Comparison of ENCODE assay signal across 18 mouse cellular contexts in genomic region chr9:119110640-119111039, GRCm38 (mm10). TPM values are rescaled to one million over a fixed set of nuclear protein-coding genes. Genes with fewer than 3 reads are reported as not detected.
DNase-seq lines count a peak whose midpoint lies in the region; ATAC-seq and TF ChIP-seq lines count a peak whose summit lies in the region.
"Had no signal": no experiment of that assay in that cellular context is flagged by ENCODE, and none has a peak within 500 bp of the region (broad histone marks: within the 10 kb centered on the region; RNA-seq: fewer than 3 reads in every experiment).

No protein-coding gene starts in this region.

- no peaks in the 10 kb centered on the region for H3K9me3 ChIP-seq in lung, embryonic 15.5 days
- H3K9me3 ChIP-seq in stomach, embryonic 15.5 days, result no peaks in the 10 kb centered on the region
- H3K9me3 ChIP-seq: heart, embryonic 12.5 days; liver, embryonic 13.5 days had no signal

- H3K27me3 ChIP-seq in lung, embryonic 15.5 days, result no peaks in the 10 kb centered on the region
- no peaks in the 10 kb centered on the region for H3K27me3 ChIP-seq in stomach, embryonic 15.5 days (replicated peaks)
- H3K27me3 ChIP-seq: heart, embryonic 12.5 days; liver, embryonic 13.5 days had no signal

- TF ChIP-seq CTCF in lung, adult 2 months (IDR thresholded peaks at IDR 0.05; ENCODE audit: insufficient read depth, low read length), result no peak

- no peak overlapping the region for H3K9ac ChIP-seq in lung, embryonic 15.5 days
- no peak overlapping the region for H3K9ac ChIP-seq in stomach, embryonic 15.5 days
- H3K9ac ChIP-seq: heart, embryonic 12.5 days; liver, embryonic 13.5 days had no signal

- ATAC-seq in lung, embryonic 15.5 days (ENCODE audit: borderline replicate concordance, extremely low read depth, low FRiP score, low TSS enrichment), result no peak
- peak; percentile 58; the same call in 1 of the 2 replicates for ATAC-seq in stomach, embryonic 15.5 days (ENCODE audit: insufficient read depth, low FRiP score, low read depth)

- peak; percentile 35 for DNase-seq in embryo, embryonic 10 days (ENCODE audit: low spot score)
- no peak for DNase-seq in embryo, embryonic 9.5 days (ENCODE audit: extremely low spot score)
- DNase-seq in lung, adult 2 months, result no peak
- DNase-seq in gastrocnemius, postnatal 10 days, result peak; percentile 32
- no peak for DNase-seq in cerebellum, postnatal 36 days
- DNase-seq in urinary bladder, adult 2 months (ENCODE audit: low spot score), result no peak
- DNase-seq: adrenal gland, postnatal 25 days; cerebellum, adult 9-11 months; liver, embryonic 13.5 days; right cerebral cortex, postnatal 14 days; thymus, adult 2 months had no signal

- TF ChIP-seq POLR2A in lung, adult 2 months (IDR thresholded peaks at IDR 0.05; ENCODE audit: borderline replicate concordance, extremely low read depth, low read depth, low read length), result no peak

- H3K4me3 ChIP-seq in lung, embryonic 15.5 days, result no peak overlapping the region
- no peak overlapping the region for H3K4me3 ChIP-seq in lung, adult 2 months (replicated peaks; ENCODE audit: extremely low read depth, low read depth, low read length)
- no peak overlapping the region for H3K4me3 ChIP-seq in stomach, embryonic 15.5 days (replicated peaks)
- H3K4me3 ChIP-seq: heart, embryonic 12.5 days; liver, embryonic 13.5 days had no signal

- no peaks in the 10 kb centered on the region for H3K36me3 ChIP-seq in lung, embryonic 15.5 days
- no peaks in the 10 kb centered on the region for H3K36me3 ChIP-seq in stomach, embryonic 15.5 days
- H3K36me3 ChIP-seq: heart, embryonic 12.5 days; liver, embryonic 13.5 days had no signal

- no peak overlapping the region for H3K4me2 ChIP-seq in lung, embryonic 15.5 days
- H3K4me2 ChIP-seq in stomach, embryonic 15.5 days, result no peak overlapping the region
- H3K4me2 ChIP-seq: heart, embryonic 12.5 days; liver, embryonic 13.5 days had no signal

- peaks cover 9% of the 10 kb centered on the region; the same call in 1 of the 2 replicates for H3K4me1 ChIP-seq in lung, embryonic 15.5 days
- H3K4me1 ChIP-seq in lung, adult 2 months (ENCODE audit: control insufficient read depth, insufficient read depth, low read length), result no peaks in the 10 kb centered on the region
- H3K4me1 ChIP-seq in stomach, embryonic 15.5 days, result no peaks in the 10 kb centered on the region; the same call in 1 of the 2 replicates
- H3K4me1 ChIP-seq: liver, embryonic 13.5 days had no signal

- H3K27ac ChIP-seq in lung, embryonic 15.5 days, result 0 out of 2 replicates have a peak overlapping the region, but pooled peaks have one; percentile 22
- peak overlapping the region; percentile 7; the same call in 1 of the 2 replicates for H3K27ac ChIP-seq in stomach, embryonic 15.5 days
- H3K27ac ChIP-seq: liver, embryonic 13.5 days had no signal

- WGBS in lung, embryonic 15.5 days, result 36% methylated on average over 3 of the region's 3 CpGs
- 40% methylated on average over 3 of the region's 3 CpGs for WGBS in lung, adult 2 months
- 43% methylated on average over 3 of the region's 3 CpGs for WGBS in stomach, embryonic 15.5 days

RNA-seq across cellular contexts. Expression of gene Dlec1, which starts 8.4 kb away (rescaled TPM):
- 1.3 and 1.4 TPM in 2 replicates for polyA plus RNA-seq in lung, embryonic 15.5 days (2015; fragmentation: Nextera tagmentation; extraction: Ambion mirVana)
- 5.1 and 5.5 TPM in 2 replicates for polyA plus RNA-seq in lung, adult 2 months (2012; rRNA removed)
- total RNA-seq in gastrocnemius, postnatal 10 days (2021), result under 1 TPM; 0.16 to 0.43 TPM
- 0.85 and 0.89 TPM in 2 replicates for polyA plus RNA-seq in stomach, embryonic 15.5 days (2015; fragmentation: Nextera tagmentation; extraction: Ambion mirVana)
- 3.2 and 4.2 TPM in 2 replicates for polyA plus RNA-seq in urinary bladder, adult 2 months (2012; rRNA removed)
- polyA plus RNA-seq: liver, embryonic 13.5 days had no signal

RNA-seq across cellular contexts. Expression of gene Plcd1, which starts 17.3 kb away (rescaled TPM):
- 15.5 and 17.7 TPM in 2 replicates for polyA plus RNA-seq in lung, embryonic 15.5 days (2015; fragmentation: Nextera tagmentation; extraction: Ambion mirVana)
- 19.8 and 37.3 TPM in 2 replicates for polyA plus RNA-seq in lung, adult 2 months (2012; rRNA removed)
- total RNA-seq in gastrocnemius, postnatal 10 days (2021), result 10 to 100 TPM; 12.5 to 17.1 TPM
- polyA plus RNA-seq in stomach, embryonic 15.5 days (2015; fragmentation: Nextera tagmentation; extraction: Ambion mirVana), result 39.4 and 50.5 TPM in 2 replicates
- polyA plus RNA-seq in urinary bladder, adult 2 months (2012; rRNA removed), result 72.3 and 76.4 TPM in 2 replicates

RNA-seq across cellular contexts. Expression of gene Acaa1b, which starts 46.3 kb away (rescaled TPM):
- polyA plus RNA-seq in lung, embryonic 15.5 days (2015; fragmentation: Nextera tagmentation; extraction: Ambion mirVana), result 1.2 and 1.6 TPM in 2 replicates
- 14.8 and 21.9 TPM in 2 replicates for polyA plus RNA-seq in lung, adult 2 months (2012; rRNA removed)
- 1 to 10 TPM; 1.1 to 1.9 TPM for total RNA-seq in gastrocnemius, postnatal 10 days (2021)
- 1.3 and 2.3 TPM in 2 replicates for polyA plus RNA-seq in stomach, embryonic 15.5 days (2015; fragmentation: Nextera tagmentation; extraction: Ambion mirVana)
- polyA plus RNA-seq in urinary bladder, adult 2 months (2012; rRNA removed), result 206 and 222 TPM in 2 replicates

RNA-seq across cellular contexts. Expression of gene Gm47289, which starts 48.3 kb away (rescaled TPM):
- polyA plus RNA-seq in lung, embryonic 15.5 days (2015; fragmentation: Nextera tagmentation; extraction: Ambion mirVana), result not detected in 2 replicates
- polyA plus RNA-seq in lung, adult 2 months (2012; rRNA removed), result not detected in 2 replicates
- not detected for total RNA-seq in gastrocnemius, postnatal 10 days (2021)
- polyA plus RNA-seq in stomach, embryonic 15.5 days (2015; fragmentation: Nextera tagmentation; extraction: Ambion mirVana), result not detected in 2 replicates
- polyA plus RNA-seq in urinary bladder, adult 2 months (2012; rRNA removed), result 0.03 and 0.07 TPM in 2 replicates
- total RNA-seq: adrenal gland, postnatal 25 days; layer of hippocampus, postnatal 25 days; megakaryocyte progenitor cell, adult 5-6 weeks had no signal
- polyA plus RNA-seq: forebrain, embryonic 11.5 days; heart, embryonic 12.5 days; liver, embryonic 13.5 days; neural tube, embryonic 11.5 days; thymus, adult 2 months had no signal

RNA-seq across cellular contexts. Expression of gene Vill, which starts 58.1 kb away (rescaled TPM):
- 39.4 and 40.2 TPM in 2 replicates for polyA plus RNA-seq in lung, embryonic 15.5 days (2015; fragmentation: Nextera tagmentation; extraction: Ambion mirVana)
- 15.4 and 20.2 TPM in 2 replicates for polyA plus RNA-seq in lung, adult 2 months (2012; rRNA removed)
- under 1 TPM; 0.52 to 0.81 TPM for total RNA-seq in gastrocnemius, postnatal 10 days (2021)
- 31.6 and 33.6 TPM in 2 replicates for polyA plus RNA-seq in stomach, embryonic 15.5 days (2015; fragmentation: Nextera tagmentation; extraction: Ambion mirVana)
- 25.3 and 25.4 TPM in 2 replicates for polyA plus RNA-seq in urinary bladder, adult 2 months (2012; rRNA removed)

Comparison
In these comparisons a context has a peak if more than half of its experiments do, and no peak if none do; other contexts are left out.
1. DNase-seq: peak in embryo, embryonic 10 days (single experiment) and gastrocnemius, postnatal 10 days (single experiment); none in embryo, embryonic 9.5 days (single experiment), lung, adult 2 months (single experiment), cerebellum, postnatal 36 days (0 of 2) and urinary bladder, adult 2 months (single experiment).